Mouse (Mus musculus): ENCODE results near the gene Fbxo46. TPM values are rescaled to one million over a fixed set of nuclear protein-coding genes. Genes with fewer than 3 reads are reported as not detected.

The Fbxo46 gene
- polyA plus RNA-seq, 1 experiment from 2014 or later, result 5.1 TPM

- ATAC-seq (ENCODE audit: insufficient read depth), result no peak
- Histone ChIP-seq H3K4me1 (replicated peaks) (peaks cover 36% of the 10 kb centered on the region), H3K36me3 (replicated peaks) (peaks cover 28% of the 10 kb centered on the region), H3K9ac (no peak overlapping the region), H3K27me3 (peaks cover 32% of the 10 kb centered on the region), H3K4me2 (no peak overlapping the region), H3K27ac (replicated peaks) (no peak overlapping the region), H3K4me3 (replicated peaks) (no peak overlapping the region), H3K9me3 (replicated peaks) (no peaks in the 10 kb centered on the region)
- WGBS (ENCODE audit: insufficient replicate concordance), result 57% methylated on average over 13 of the region's 13 CpGs
These were observed 36.3 kb downstream of the Fbxo46 start for GRCm38 (mm10) chr7:19155825-19156475.

- Histone ChIP-seq H3K4me2 (peak overlapping the region; percentile 44), H3K27me3 (peaks cover 42% of the 10 kb centered on the region), H3K9ac (peak overlapping the region; percentile 30; the same call in 1 of the 2 replicates), H3K36me3 (replicated peaks) (peaks cover 17% of the 10 kb centered on the region), H3K4me3 (replicated peaks) (no peak overlapping the region), H3K27ac (replicated peaks) (no peak overlapping the region), H3K9me3 (replicated peaks) (no peaks in the 10 kb centered on the region), H3K4me1 (replicated peaks) (peaks cover 34% of the 10 kb centered on the region)
- 5% methylated on average over 30 of the region's 30 CpGs for WGBS (ENCODE audit: insufficient replicate concordance)
- ATAC-seq (ENCODE audit: insufficient read depth), result peak; percentile 58
These were observed 37.6 kb downstream of the Fbxo46 start for GRCm38 (mm10) chr7:19157160-19157800.

DNA sequence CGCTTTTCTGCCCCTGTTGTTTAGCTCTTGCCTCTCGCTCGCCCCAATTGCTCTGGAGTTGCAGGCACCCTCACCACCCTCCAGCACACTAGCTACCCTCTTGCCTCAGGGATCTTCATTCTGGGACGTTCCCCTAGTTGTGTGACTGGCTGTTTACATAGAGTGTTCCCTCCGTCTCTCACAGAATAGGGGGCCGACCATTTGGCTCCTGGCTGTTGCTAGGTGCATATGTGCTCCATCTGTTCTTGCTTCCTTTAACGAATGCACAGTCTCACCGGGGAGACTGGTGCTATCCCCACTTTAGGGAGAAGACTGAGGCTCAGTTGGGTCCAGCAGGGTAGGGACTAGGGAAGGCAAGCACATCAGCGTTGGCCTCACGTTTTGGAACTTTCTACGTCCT is 38.9 kb downstream of the Fbxo46 start:
- H3K27ac ChIP-seq (replicated peaks), result no peak overlapping the region
- H3K27me3 ChIP-seq, result peaks cover 55% of the 10 kb centered on the region
- H3K9me3 ChIP-seq (replicated peaks), result no peaks in the 10 kb centered on the region
- no peak overlapping the region for H3K4me3 ChIP-seq (replicated peaks)
- no peak overlapping the region for H3K9ac ChIP-seq
- 63% methylated on average over 11 of the region's 11 CpGs for whole genome bisulfite sequencing (ENCODE audit: insufficient replicate concordance)
- H3K4me1 ChIP-seq (replicated peaks), result peaks cover 34% of the 10 kb centered on the region
- no peak for ATAC-seq (ENCODE audit: insufficient read depth)
- H3K4me2 ChIP-seq, result no peak overlapping the region
- peaks cover 5% of the 10 kb centered on the region for H3K36me3 ChIP-seq (replicated peaks)

- no peak for ATAC-seq (ENCODE audit: insufficient read depth)
- WGBS (ENCODE audit: insufficient replicate concordance), result 13% methylated on average over 18 of the region's 18 CpGs
- no peak overlapping the region for H3K27ac ChIP-seq (replicated peaks)
- peak overlapping the region; percentile 73; the same call in 1 of the 2 replicates for H3K4me2 ChIP-seq
- H3K4me1 ChIP-seq (replicated peaks), result peaks cover 41% of the 10 kb centered on the region
- no peaks in the 10 kb centered on the region for H3K36me3 ChIP-seq (replicated peaks)
- H3K9ac ChIP-seq, result no peak overlapping the region
- no peaks in the 10 kb centered on the region for H3K9me3 ChIP-seq (replicated peaks)
- no peak overlapping the region for H3K4me3 ChIP-seq (replicated peaks)
- H3K27me3 ChIP-seq, result peaks cover 63% of the 10 kb centered on the region
These were observed 39.8 kb downstream of the Fbxo46 start for GRCm38 (mm10) chr7:19159411-19159810.

DNA sequence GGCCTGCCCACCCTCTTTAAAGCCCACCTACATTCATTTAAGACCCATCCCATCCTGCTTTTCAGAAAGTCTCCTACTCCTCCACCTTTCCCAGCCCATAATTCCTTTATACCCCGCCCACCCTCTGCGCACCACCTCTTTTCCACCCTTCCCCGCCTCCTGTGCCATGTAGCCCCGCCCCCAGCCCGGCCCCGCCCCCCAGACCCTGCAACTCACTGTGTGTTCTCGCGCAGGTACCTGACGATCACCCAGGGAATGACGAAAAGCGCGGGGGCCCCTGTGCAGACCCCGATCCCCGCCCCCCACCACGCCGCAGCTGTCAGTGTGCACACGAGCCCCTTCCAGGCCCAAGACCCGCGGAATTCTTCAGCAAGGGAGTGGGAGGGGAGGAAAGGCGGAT is 40.5 kb downstream of the Fbxo46 start:
- Histone ChIP-seq H3K4me3 (replicated peaks) (peak overlapping the region; percentile 47), H3K27ac (replicated peaks) (no peak overlapping the region), H3K27me3 (peaks cover 70% of the 10 kb centered on the region), H3K4me2 (peak overlapping the region; percentile 73), H3K9ac (peak overlapping the region; percentile 30; the same call in 1 of the 2 replicates), H3K36me3 (replicated peaks) (no peaks in the 10 kb centered on the region), H3K9me3 (replicated peaks) (no peaks in the 10 kb centered on the region), H3K4me1 (replicated peaks) (peaks cover 48% of the 10 kb centered on the region)
- 1% methylated on average over 20 of the region's 20 CpGs for whole genome bisulfite sequencing (ENCODE audit: insufficient replicate concordance)
- 0 out of 2 replicates have a peak, but pooled peaks have one; percentile 35 for ATAC-seq (ENCODE audit: insufficient read depth)

GRCm38 (mm10) chr7:19162928-19163327 is 43.3 kb downstream of the Fbxo46 start:
- 66% methylated on average over 7 of the region's 7 CpGs for WGBS (ENCODE audit: insufficient replicate concordance)
- peaks cover 90% of the 10 kb centered on the region for H3K27me3 ChIP-seq

GRCm38 (mm10) chr7:19163752-19164151 is 44.1 kb downstream of the Fbxo46 start:
- ATAC-seq (ENCODE audit: insufficient read depth), result no peak
- H3K4me3 ChIP-seq (replicated peaks), result no peak overlapping the region
- no peaks in the 10 kb centered on the region for H3K36me3 ChIP-seq (replicated peaks)
- H3K9ac ChIP-seq, result no peak overlapping the region
- 24% methylated on average over 12 of the region's 12 CpGs for WGBS (ENCODE audit: insufficient replicate concordance)
- peaks cover 42% of the 10 kb centered on the region for H3K4me1 ChIP-seq (replicated peaks)
- H3K27ac ChIP-seq (replicated peaks), result no peak overlapping the region
- H3K4me2 ChIP-seq, result peak overlapping the region; percentile 48; the same call in 1 of the 2 replicates
- no peaks in the 10 kb centered on the region for H3K9me3 ChIP-seq (replicated peaks)
- peaks cover 93% of the 10 kb centered on the region for H3K27me3 ChIP-seq

More at GRCm38 (mm10) chr7:19162928-19163327, 43.3 kb downstream of the Fbxo46 start:
- Histone ChIP-seq H3K36me3 (replicated peaks) (no peaks in the 10 kb centered on the region), H3K9ac (no peak overlapping the region), H3K4me2 (no peak overlapping the region), H3K4me1 (replicated peaks) (peaks cover 44% of the 10 kb centered on the region), H3K4me3 (replicated peaks) (no peak overlapping the region), H3K27ac (replicated peaks) (no peak overlapping the region), H3K9me3 (replicated peaks) (no peaks in the 10 kb centered on the region)
- no peak for ATAC-seq (ENCODE audit: insufficient read depth)

DNA sequence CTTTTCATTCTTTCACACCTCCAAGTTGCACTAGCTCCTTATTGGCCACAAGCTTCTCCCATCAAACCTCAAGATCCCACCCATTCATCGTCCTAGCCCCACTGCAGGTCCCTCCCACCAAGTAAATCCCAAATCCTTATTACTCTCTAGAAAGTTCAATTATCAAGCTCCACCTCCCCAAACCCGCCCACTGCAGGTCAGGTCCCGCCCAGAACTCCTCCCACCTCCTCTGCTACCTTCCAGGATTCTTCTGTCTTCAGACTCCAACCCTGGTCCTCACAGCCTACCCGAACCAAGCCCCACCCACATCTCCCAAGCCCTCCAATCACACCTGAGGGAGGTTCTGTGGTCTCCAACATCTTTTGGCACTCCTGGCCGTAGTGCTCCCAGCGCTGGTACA is 44.5 kb downstream of the Fbxo46 start:
- H3K36me3 ChIP-seq (replicated peaks), result no peaks in the 10 kb centered on the region
- no peak overlapping the region for H3K4me3 ChIP-seq (replicated peaks)
- ATAC-seq (ENCODE audit: insufficient read depth), result no peak
- peak overlapping the region; percentile 48 for H3K4me2 ChIP-seq
- H3K4me1 ChIP-seq (replicated peaks), result peaks cover 42% of the 10 kb centered on the region
- no peaks in the 10 kb centered on the region for H3K9me3 ChIP-seq (replicated peaks)
- peaks cover 91% of the 10 kb centered on the region for H3K27me3 ChIP-seq
- H3K27ac ChIP-seq (replicated peaks), result no peak overlapping the region
- WGBS (ENCODE audit: insufficient replicate concordance), result 1% methylated on average over 6 of the region's 6 CpGs
- no peak overlapping the region for H3K9ac ChIP-seq

- peaks cover 91% of the 10 kb centered on the region for H3K27me3 ChIP-seq
- no peak overlapping the region for H3K27ac ChIP-seq (replicated peaks)
- peak overlapping the region; percentile 48 for H3K4me2 ChIP-seq
- H3K36me3 ChIP-seq (replicated peaks), result no peaks in the 10 kb centered on the region
- peak overlapping the region; percentile 4; the same call in 1 of the 2 replicates for H3K4me3 ChIP-seq (replicated peaks)
- H3K4me1 ChIP-seq (replicated peaks), result peaks cover 37% of the 10 kb centered on the region
- H3K9me3 ChIP-seq (replicated peaks), result no peaks in the 10 kb centered on the region
- 0 out of 2 replicates have a peak, but pooled peaks have one; percentile 37 for ATAC-seq (ENCODE audit: insufficient read depth)
- 2% methylated on average over 13 of the region's 13 CpGs for WGBS (ENCODE audit: insufficient replicate concordance)
- no peak overlapping the region for H3K9ac ChIP-seq
These were observed 45.3 kb downstream of the Fbxo46 start for GRCm38 (mm10) chr7:19164978-19165377.

- Histone ChIP-seq H3K4me1 (replicated peaks) (peaks cover 28% of the 10 kb centered on the region), H3K36me3 (replicated peaks) (no peaks in the 10 kb centered on the region), H3K4me3 (replicated peaks) (peak within 1 kb of the TSS; percentile 4; the same call in 1 of the 2 replicates), H3K27ac (replicated peaks) (no peak within 1 kb of the TSS), H3K9me3 (replicated peaks) (no peaks in the 10 kb centered on the region), H3K9ac (no peak within 1 kb of the TSS), H3K4me2 (peak within 1 kb of the TSS; percentile 48), H3K27me3 (peaks cover 86% of the 10 kb centered on the region)
- no peak for ATAC-seq (ENCODE audit: insufficient read depth)
- 9% methylated on average over 14 of the region's 14 CpGs for WGBS (ENCODE audit: insufficient replicate concordance)
These were observed 46.2 kb downstream of the Fbxo46 start, which contains the start of gene Gipr for GRCm38 (mm10) chr7:19165656-19166423. TSS of gene Gipr (minus strand) at chr7:19166127.

GRCm38 (mm10) chr7:19166990-19167389 is 47.3 kb downstream of the Fbxo46 start:
- WGBS (ENCODE audit: insufficient replicate concordance), result 62% methylated on average over 3 of the region's 3 CpGs
- H3K27me3 ChIP-seq, result peaks cover 87% of the 10 kb centered on the region
- ATAC-seq (ENCODE audit: insufficient read depth), result no peak

More at GRCm38 (mm10) chr7:19166990-19167389, 47.3 kb downstream of the Fbxo46 start:
- Histone ChIP-seq H3K4me1 (replicated peaks) (peaks cover 30% of the 10 kb centered on the region), H3K4me3 (replicated peaks) (no peak overlapping the region), H3K4me2 (no peak overlapping the region), H3K27ac (replicated peaks) (no peak overlapping the region), H3K9ac (no peak overlapping the region), H3K36me3 (replicated peaks) (no peaks in the 10 kb centered on the region), H3K9me3 (replicated peaks) (no peaks in the 10 kb centered on the region)

All from liver, embryonic 15.5 days (tissue).